Mouse (Mus musculus): ENCODE measurements around the gene Serpinb13. TPM values are rescaled to one million over a fixed set of nuclear protein-coding genes. Genes with fewer than 3 reads are reported as not detected.
"Not testable (repeated sequence)": the region's sequence is repeated elsewhere in the genome, so short reads cannot be mapped to it uniquely, and the experiment has no call there.

Gene Serpinb13
- polyA plus RNA-seq, 1 experiment from 2014 or later = not detected

- H3K4me1 ChIP-seq = no peaks in the 10 kb centered on the region
- WGBS = 87% methylated on average over 7 of the region's 7 CpGs
- H3K27me3 ChIP-seq (replicated peaks) = no peaks in the 10 kb centered on the region
- ATAC-seq (ENCODE audit: low FRiP score) = no peak
- H3K9ac ChIP-seq (replicated peaks) = no peak overlapping the region
- no peaks in the 10 kb centered on the region for H3K9me3 ChIP-seq (replicated peaks)
- H3K4me2 ChIP-seq = no peak overlapping the region
- H3K36me3 ChIP-seq = no peaks in the 10 kb centered on the region
- H3K27ac ChIP-seq (replicated peaks) = no peak overlapping the region
- H3K4me3 ChIP-seq (replicated peaks) = no peak overlapping the region
Measured at GRCm38 (mm10) chr1:107015210-107015609, 34.4 kb downstream of the Serpinb13 start.

- Histone ChIP-seq H3K4me2 (no peak overlapping the region), H3K27ac (replicated peaks) (no peak overlapping the region), H3K36me3 (no peaks in the 10 kb centered on the region), H3K9ac (replicated peaks) (no peak overlapping the region), H3K9me3 (replicated peaks) (no peaks in the 10 kb centered on the region), H3K27me3 (replicated peaks) (no peaks in the 10 kb centered on the region), H3K4me1 (no peaks in the 10 kb centered on the region), H3K4me3 (replicated peaks) (no peak overlapping the region)
- 78% methylated on average over 1 of the region's 1 CpGs for WGBS
- no peak for ATAC-seq (ENCODE audit: low FRiP score)
Measured at GRCm38 (mm10) chr1:107025886-107026285, 45.1 kb downstream of the Serpinb13 start.

DNA sequence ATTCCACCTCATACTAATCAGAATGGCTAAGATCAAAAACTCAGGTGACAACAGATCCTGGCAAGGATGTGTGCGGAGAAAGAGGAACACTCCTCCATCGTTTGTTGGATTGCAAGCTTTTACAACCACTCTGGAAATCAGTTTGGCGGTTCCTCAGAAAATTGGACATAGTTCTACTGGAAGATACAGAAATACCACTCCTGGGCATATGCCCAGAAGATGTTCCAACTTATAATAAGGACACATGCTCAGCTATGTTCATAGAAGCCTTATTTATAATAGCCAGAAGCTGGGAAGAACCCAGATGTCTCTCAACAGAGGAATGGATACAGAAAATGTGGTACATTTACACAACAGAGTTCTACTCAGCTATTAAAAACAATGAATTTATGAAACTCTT, 53.5 kb downstream of the Serpinb13 start:
- not testable (repeated sequence) for H3K4me3 ChIP-seq (replicated peaks); H3K4me1 ChIP-seq; H3K4me2 ChIP-seq; H3K9ac ChIP-seq (replicated peaks); H3K36me3 ChIP-seq; H3K27ac ChIP-seq (replicated peaks); H3K9me3 ChIP-seq (replicated peaks); H3K27me3 ChIP-seq (replicated peaks); ATAC-seq (ENCODE audit: low FRiP score)
- WGBS = 90% methylated on average over 3 of the region's 3 CpGs

Other genes with a start within 250 kb of the Serpinb13 start
- gene Kdsr, start 221.3 kb upstream of the Serpinb13 start, polyA plus RNA-seq (2015; fragmentation: Nextera tagmentation; extraction: Ambion mirVana) = 10.1 and 12.1 TPM in 2 replicates
- gene Vps4b, start 184.3 kb upstream of the Serpinb13 start, polyA plus RNA-seq (2015; fragmentation: Nextera tagmentation; extraction: Ambion mirVana) = 29.0 and 42.3 TPM in 2 replicates
- gene Serpinb5, start 119.8 kb upstream of the Serpinb13 start, polyA plus RNA-seq (2015; fragmentation: Nextera tagmentation; extraction: Ambion mirVana) = 0.29 and 0.41 TPM in 2 replicates
- 0.12 and 0.47 TPM in 2 replicates for gene Serpinb12, start 46.5 kb upstream of the Serpinb13 start, polyA plus RNA-seq (2015; fragmentation: Nextera tagmentation; extraction: Ambion mirVana)
- 0.75 TPM in 1 of 2 replicates, not detected in the other for gene Serpinb3a, start 71.3 kb downstream of the Serpinb13 start, polyA plus RNA-seq (2015; fragmentation: Nextera tagmentation; extraction: Ambion mirVana)
- not detected in 2 replicates for gene Serpinb3d, start 102.5 kb downstream of the Serpinb13 start, polyA plus RNA-seq (2015; fragmentation: Nextera tagmentation; extraction: Ambion mirVana)

Data from neural tube, embryonic 15.5 days (tissue).